Mouse (Mus musculus) megakaryocyte, embryonic 14.5 days (primary cell): ENCODE results near the gene Ubr3.

Experiments
- FLI1 ChIP-seq: IDR thresholded peaks from 2 replicates; pipeline ENCODE4 v1.6.1; 2012; ENCODE audit warnings: low read length, inconsistent platforms, mixed read lengths
- GATA1 ChIP-seq: IDR thresholded peaks from 3 replicates; pipeline ENCODE4 v1.6.1; 2012; ENCODE audit warnings: mixed read lengths, low read length, inconsistent platforms, borderline replicate concordance

- no peak for TF ChIP-seq GATA1
- no peak for TF ChIP-seq FLI1
These were observed 843 bp upstream of the Ubr3 start for GRCm38 (mm10) chr2:69896224-69896581.
